Mouse (Mus musculus) heart, adult 2 months (tissue): ENCODE data around the gene Zfp990. TPM values are rescaled to one million over a fixed set of nuclear protein-coding genes. Genes with fewer than 3 reads are reported as not detected.
A peak's percentile ranks its signal among the peaks of the same experiment; 100 is the strongest.
"Not testable (repeated sequence)": the region's sequence is repeated elsewhere in the genome, so short reads cannot be mapped to it uniquely, and the experiment has no call there.

Source experiments
- DNase-seq, 2 experiments: peaks; one replicate each; pipeline ENCODE4 v3.0.0; 2021
- H3K27ac ChIP-seq: fragments of 200-600 bp; 2 replicates; pipeline ENCODE4 v1.8.1; 2022
- H3K27me3 ChIP-seq: fragments of 200-500 bp; 2 replicates; pipeline ENCODE4 v1.6.1; 2012; ENCODE audit warnings: mild to moderate bottlenecking, low read length, inconsistent platforms, mixed read lengths; ENCODE audit not compliant: control insufficient read depth, insufficient read depth
- H3K36me3 ChIP-seq: fragments of 200-500 bp; 2 replicates; pipeline ENCODE4 v1.6.1; 2012; ENCODE audit warnings: low read length, inconsistent platforms; ENCODE audit not compliant: control insufficient read depth, insufficient read depth
- H3K4me1 ChIP-seq: fragments of 200-500 bp; 2 replicates; pipeline ENCODE4 v1.6.1; 2011; ENCODE audit warnings: low read length; ENCODE audit not compliant: control insufficient read depth, insufficient read depth
- H3K4me3 ChIP-seq: fragments of 200-600 bp; 2 replicates; pipeline ENCODE4 v1.8.1; 2022
- H3K79me2 ChIP-seq: fragments of 200-500 bp; replicated peaks from 2 replicates; pipeline ENCODE4 v1.6.1; 2012; ENCODE audit warnings: mild to moderate bottlenecking, inconsistent platforms, low read length, moderate library complexity, mixed read lengths; ENCODE audit not compliant: control insufficient read depth, insufficient read depth
- H3K9ac ChIP-seq: fragments of 200-500 bp; 2 replicates; pipeline ENCODE4 v1.6.1; 2012; ENCODE audit warnings: low read depth, mild to moderate bottlenecking, control low read depth, inconsistent platforms, low read length, mixed read lengths
- CTCF ChIP-seq: fragments of 200-600 bp; IDR thresholded peaks from 2 replicates; pipeline ENCODE4 v1.8.1; 2022; ENCODE audit warnings: antibody characterized with exemption, mild to moderate bottlenecking, moderate library complexity
- EP300 ChIP-seq: fragments of 200-500 bp; IDR thresholded peaks from 2 replicates; pipeline ENCODE4 v1.6.1; 2011; ENCODE audit warnings: low read depth, low read length, control low read depth; ENCODE audit not compliant: insufficient read depth
- POLR2A ChIP-seq: fragments of 200-500 bp; IDR thresholded peaks from 2 replicates; pipeline ENCODE4 v1.6.1; 2011; ENCODE audit warnings: mild to moderate bottlenecking, low read depth, low read length, control low read depth; ENCODE audit not compliant: insufficient read depth
- WGBS: fragments of 180-500 bp; shearing (Covaris S2); methylation state at CpG from one replicate; pipeline ENCODE4 v1.1.7; 2018; 5-methylcytosine and 5-hydroxymethylcytosine counted together
- intact Hi-C: fragments of 180-260 bp; cut with DNase I; formaldehyde crosslinking; loops from one replicate; pipeline ENCODE4 v1.15.1; 2025
- polyA plus RNA-seq: library from polyadenylated mRNA; depleted of rRNA; stranded (reverse); fragments of >200 nt; gene quantifications from 2 replicates; pipeline ENCODE4 v1.2.3, GENCODE M21; 2012; rRNA removed
- total RNA-seq, 2 experiments: library from RNA; stranded (reverse); gene quantifications; 2 replicates each; pipeline ENCODE4 v1.2.3; 2021

Gene Zfp990
- total and polyA plus RNA-seq, 3 experiments: 0.10 to 0.36 (median 0.20) TPM

GRCm38 (mm10) chr4:145564111-145564821 is 53.7 kb downstream of the Zfp990 start:
- DNase-seq: no peak
- WGBS: 60% methylated on average over 3 of the region's 3 CpGs
- Histone ChIP-seq H3K79me2 (no peaks in the 10 kb centered on the region), H3K4me3 (no peak overlapping the region), H3K27ac (no peak overlapping the region), H3K36me3 (no peaks in the 10 kb centered on the region), H3K27me3 (no peaks in the 10 kb centered on the region), H3K4me1 (no peaks in the 10 kb centered on the region), H3K9ac (no peak overlapping the region)
- intact Hi-C loops: no loop called here
- TF ChIP-seq EP300: no peak
- TF ChIP-seq POLR2A: no peak
- no peak for TF ChIP-seq CTCF

GRCm38 (mm10) chr4:145570461-145570860 is 59.9 kb downstream of the Zfp990 start:
- H3K27ac ChIP-seq, H3K79me2 ChIP-seq, H3K36me3 ChIP-seq, DNase-seq, H3K27me3 ChIP-seq, H3K4me1 ChIP-seq, intact Hi-C loops, H3K9ac ChIP-seq, H3K4me3 ChIP-seq: not testable (repeated sequence)
- 62% methylated on average over 9 of the region's 10 CpGs for WGBS

GRCm38 (mm10) chr4:145576623-145577022 is 66.1 kb downstream of the Zfp990 start:
- DNase-seq: not testable (repeated sequence)

GRCm38 (mm10) chr4:145580333-145580732 is 69.8 kb downstream of the Zfp990 start:
- H3K27me3 ChIP-seq, H3K4me3 ChIP-seq, H3K36me3 ChIP-seq, H3K27ac ChIP-seq, H3K4me1 ChIP-seq, intact Hi-C loops, H3K9ac ChIP-seq, DNase-seq, H3K79me2 ChIP-seq: not testable (repeated sequence)
- WGBS: 77% methylated on average over 1 of the region's 1 CpGs

More at GRCm38 (mm10) chr4:145576623-145577022, 66.1 kb downstream of the Zfp990 start:
- H3K4me3 ChIP-seq, H3K9ac ChIP-seq, H3K4me1 ChIP-seq, H3K79me2 ChIP-seq, H3K27ac ChIP-seq, H3K36me3 ChIP-seq, H3K27me3 ChIP-seq, intact Hi-C loops: not testable (repeated sequence)
- 83% methylated on average over 8 of the region's 8 CpGs for WGBS

- H3K27ac ChIP-seq, H3K4me1 ChIP-seq, H3K4me3 ChIP-seq, H3K9ac ChIP-seq, H3K27me3 ChIP-seq, H3K79me2 ChIP-seq, H3K36me3 ChIP-seq, intact Hi-C loops: not testable (repeated sequence)
- peak in 1 of 2 experiments; percentile 18 for DNase-seq
- WGBS: 17% methylated on average over 11 of the region's 11 CpGs
Measured at GRCm38 (mm10) chr4:145585078-145585477, 74.5 kb downstream of the Zfp990 start, which contains the start of gene Gm13212. TSS of gene Gm13212 (plus strand) at chr4:145585166.

GRCm38 (mm10) chr4:145586046-145586445 is 75.5 kb downstream of the Zfp990 start:
- H3K4me1 ChIP-seq, H3K4me3 ChIP-seq, H3K27ac ChIP-seq, H3K9ac ChIP-seq, DNase-seq, H3K27me3 ChIP-seq, intact Hi-C loops, H3K79me2 ChIP-seq, H3K36me3 ChIP-seq: not testable (repeated sequence)
- 72% methylated on average over 2 of the region's 2 CpGs for WGBS

Other genes with a start within 250 kb of the Zfp990 start
- gene Tnfrsf8, start 195.6 kb upstream of the Zfp990 start, total RNA-seq: under 1 TPM; 0.11 to 0.18 TPM
- 0.12 and 0.16 TPM in 2 replicates for gene Tnfrsf8, start 195.6 kb upstream of the Zfp990 start, polyA plus RNA-seq
- 1 to 10 TPM; 1.8 to 2.1 TPM for gene Gm13212, start 74.4 kb downstream of the Zfp990 start, total RNA-seq
- gene Gm13212, start 74.4 kb downstream of the Zfp990 start, polyA plus RNA-seq: 0.08 and 1.6 TPM in 2 replicates
- gene Zfp980, start 159.9 kb downstream of the Zfp990 start, total RNA-seq: under 1 TPM; 0.18 to 0.36 TPM
- not detected in 2 replicates for gene Zfp980, start 159.9 kb downstream of the Zfp990 start, polyA plus RNA-seq